Mouse (Mus musculus) lung, postnatal 10 days (tissue): ENCODE data around the gene Nfe2l3.
A peak's percentile ranks its signal among the peaks of the same experiment; 100 is the strongest.
"Not testable (repeated sequence)": the region's sequence is repeated elsewhere in the genome, so short reads cannot be mapped to it uniquely, and the experiment has no call there.

Experiments
- DNase-seq: peaks from one replicate; pipeline ENCODE4 v3.0.0; 2021

Gene Nfe2l3

DNA sequence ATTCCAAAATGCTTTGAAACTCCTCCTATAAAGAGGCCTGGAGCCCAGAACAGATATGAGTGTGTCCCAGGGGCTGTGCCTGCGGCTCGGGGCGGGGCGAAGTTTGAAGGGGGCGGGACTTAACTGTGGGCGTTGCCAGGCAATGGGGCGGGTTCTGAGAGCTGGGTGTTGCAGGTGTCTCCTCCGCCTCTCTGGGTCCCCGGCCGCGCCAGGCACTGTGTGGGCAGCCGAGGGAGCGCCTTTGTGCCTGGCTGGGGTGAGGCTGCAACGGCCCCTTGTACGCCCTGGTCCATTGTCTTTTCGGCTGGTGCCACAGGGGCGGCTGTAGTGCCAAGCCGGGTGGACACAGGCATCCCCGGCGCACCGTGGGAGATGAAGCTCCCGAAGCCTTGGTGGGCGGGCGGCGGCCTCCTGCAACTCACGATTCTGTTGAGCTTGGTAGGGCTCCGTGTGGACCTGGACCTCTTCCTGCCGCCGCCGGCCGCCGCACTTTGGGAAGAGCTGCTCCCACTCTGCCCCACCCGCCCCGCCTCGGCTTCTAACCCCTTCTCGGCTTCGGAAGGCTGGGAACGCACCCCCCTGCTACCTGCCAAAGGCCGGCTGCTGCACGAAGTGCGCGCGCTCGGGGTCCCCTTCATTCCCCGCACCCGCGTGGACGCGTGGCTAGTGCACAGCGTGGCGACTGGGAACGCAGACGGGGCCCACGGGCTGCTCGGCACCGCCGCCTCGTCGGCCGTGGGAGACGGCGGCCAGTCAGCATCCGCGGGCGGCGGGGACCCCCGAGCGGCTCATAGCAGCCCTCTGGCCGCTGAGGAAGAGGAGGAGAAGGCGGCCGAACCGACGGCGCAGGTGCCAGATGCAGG, at the start of gene Nfe2l3:
Nfe2l3 (plus strand) TSS at position 136 of the 863 bp plus-strand sequence.
- DNase-seq: peak; percentile 68

DNA sequence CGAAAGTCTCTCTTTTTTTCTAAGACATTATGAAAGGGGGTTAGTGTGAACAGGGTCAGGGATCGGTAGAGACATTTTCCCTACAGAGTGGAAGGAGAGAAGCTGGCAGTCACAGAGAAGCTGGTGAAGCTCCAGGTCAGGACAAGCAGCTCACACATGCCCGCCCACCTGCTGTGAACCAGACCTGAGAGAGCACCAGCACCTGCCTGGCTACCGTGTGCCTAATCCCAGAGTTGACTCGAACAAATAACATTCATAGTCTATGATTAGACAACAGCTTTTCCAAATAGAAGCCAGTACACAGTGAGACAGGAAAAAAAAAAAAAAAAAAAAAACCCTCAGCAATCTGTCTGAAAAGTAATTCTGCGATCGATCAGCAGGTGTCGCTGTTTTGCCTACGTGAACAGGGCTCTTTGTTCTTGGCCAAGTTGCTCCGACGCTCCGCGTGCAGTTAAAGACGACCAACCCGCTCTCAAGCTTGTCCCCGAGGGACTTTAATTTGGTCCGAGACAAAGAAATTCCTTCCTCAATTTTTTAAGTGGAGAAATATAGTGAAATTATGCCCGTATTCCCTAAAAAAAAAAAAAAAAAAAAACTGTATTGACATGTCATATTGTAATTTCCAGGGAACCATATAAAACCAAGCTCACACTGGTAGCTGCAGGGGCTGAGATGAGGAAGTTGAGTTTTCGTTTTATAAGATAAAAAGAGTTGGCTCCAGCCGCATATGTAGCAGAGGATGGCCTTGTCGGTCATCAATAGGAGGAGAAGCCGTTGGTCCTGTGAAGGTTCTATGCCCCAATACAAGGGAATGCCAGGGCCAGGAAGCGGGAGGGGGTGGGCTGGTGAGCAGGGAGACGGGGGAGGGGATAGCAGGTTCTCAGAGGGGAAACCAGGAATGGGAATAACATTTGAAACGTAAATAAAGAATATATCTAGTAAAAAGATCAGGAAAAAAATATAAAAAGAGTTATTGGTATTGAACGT, 48.4 kb upstream of the Nfe2l3 start:
- peak; percentile 94 for DNase-seq

DNA sequence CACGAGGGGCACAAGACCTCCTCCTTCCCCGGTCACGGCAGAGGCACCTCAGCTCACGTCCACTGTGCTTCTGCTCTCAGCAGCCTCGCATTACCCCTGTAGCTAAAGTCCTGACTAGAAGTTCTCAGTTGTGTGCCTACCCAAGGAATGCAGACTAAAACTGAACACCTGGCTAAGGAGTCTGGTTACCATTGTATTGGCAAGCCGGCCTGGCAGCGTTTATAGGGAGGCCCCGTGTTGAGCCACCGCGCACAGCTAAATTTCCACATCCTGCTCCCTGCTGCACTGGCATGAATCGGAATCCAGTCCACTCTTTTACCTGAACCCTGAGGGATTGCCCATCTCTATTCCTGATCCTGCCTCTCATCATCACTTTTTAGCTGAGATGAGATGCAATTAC, 42.0 kb upstream of the Nfe2l3 start:
- no peak for DNase-seq

DNA sequence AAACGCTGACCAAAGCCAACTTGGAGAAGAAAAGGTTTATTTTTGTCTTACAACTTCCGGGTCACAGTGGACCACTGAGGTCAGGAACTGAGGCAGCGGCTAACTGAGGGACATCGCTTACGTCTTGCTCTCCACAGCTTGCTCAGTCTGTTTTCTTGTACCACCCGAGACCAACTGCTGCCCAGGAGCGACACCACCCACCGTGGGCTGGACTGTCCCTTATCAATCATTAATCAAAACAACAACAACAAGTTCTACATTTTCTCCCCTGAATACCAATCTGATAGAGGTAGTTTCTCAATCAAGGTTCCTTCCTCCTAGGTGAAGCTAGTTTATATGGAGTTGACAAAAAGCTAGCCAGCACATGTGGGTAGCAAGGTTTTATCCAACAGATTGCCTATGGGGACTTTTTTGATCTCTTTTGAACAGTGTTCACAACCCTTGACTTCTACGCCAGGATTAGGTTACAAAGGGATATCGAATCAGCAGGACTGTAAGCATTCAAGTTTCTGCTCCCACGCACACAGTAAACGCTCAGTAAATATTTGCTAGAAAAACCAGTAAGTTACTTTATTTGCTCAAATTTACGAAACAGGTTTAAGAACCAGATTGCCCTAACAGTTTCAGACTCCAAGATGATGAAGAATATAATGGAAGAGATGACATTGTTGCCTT, 40.5 kb upstream of the Nfe2l3 start:
- DNase-seq: no peak

DNA sequence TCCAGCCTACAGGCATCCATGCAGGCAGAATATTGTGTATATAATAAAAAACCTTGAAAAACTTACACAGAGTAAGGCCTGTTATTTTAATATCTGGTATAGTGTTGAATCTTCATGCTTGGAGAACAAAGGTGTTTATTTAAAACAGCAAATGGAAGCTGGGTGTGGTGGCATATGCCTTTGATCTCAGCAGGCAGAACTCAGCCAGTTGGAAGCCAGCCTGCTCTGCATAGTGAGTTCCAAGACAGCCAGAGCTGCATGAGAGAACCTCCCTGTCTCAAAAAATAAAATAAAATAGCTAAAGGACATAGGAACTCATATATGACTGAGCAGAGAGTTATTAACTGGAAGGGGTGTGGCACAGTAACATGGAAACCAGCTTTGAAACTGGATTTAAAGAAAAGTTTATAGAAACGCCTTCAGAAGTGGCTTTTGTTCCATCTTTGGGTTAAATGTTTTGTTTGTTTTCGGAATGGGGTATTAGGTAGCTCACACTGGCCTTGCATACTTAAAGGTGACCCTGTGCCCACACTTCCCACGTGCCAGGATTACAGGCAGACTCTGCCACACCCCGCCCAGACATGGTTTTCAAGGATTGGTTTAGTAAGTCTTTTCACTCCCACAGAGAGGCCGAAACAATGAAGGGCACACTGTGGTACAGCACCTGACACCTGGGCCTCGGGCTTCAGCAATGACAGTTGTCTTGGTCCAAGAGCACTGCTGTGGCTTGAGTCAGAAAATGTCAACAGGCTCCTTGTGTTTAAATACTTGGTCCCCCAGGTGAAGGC, 38.9 kb upstream of the Nfe2l3 start:
- DNase-seq: peak; percentile 71

DNA sequence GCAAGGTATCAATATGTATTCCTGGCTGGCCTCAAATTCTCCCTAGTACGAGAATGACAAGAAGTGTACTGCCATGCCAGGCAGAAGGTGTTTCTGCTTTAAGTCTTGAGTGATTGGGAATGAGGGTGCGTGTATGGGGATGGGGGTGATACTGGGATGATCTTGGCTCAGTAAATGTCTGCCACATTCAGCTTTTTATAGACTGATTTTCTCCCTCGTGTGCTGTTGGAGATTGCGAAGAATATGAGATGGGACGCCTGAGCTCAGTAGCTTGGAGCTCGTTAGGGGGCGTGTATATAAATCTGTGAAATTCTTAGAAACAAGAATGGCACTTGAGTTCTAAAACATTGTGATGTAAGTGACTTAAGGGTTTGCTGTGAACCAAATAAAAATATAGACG, 38.1 kb upstream of the Nfe2l3 start:
- DNase-seq: not testable (repeated sequence)

DNA sequence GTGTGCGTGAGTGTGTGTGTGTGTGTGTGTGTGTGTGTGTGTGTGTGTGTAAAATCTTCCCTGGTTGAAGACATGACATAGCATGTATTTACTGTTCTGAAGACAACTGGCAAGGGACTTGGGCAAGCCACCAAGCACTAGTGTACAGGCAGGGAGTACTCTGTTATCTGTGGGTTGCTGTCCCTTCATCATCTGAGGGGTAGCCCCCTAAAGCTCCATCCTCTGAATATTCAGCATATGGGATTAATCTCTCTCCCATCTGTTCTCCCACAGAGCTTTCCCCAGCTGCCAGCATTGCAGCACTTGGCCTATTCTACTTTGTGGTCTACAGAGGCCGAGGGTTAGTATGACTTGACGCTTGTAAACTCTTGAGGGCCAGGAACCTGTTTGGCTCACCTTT, 37.5 kb upstream of the Nfe2l3 start:
- not testable (repeated sequence) for DNase-seq

DNA sequence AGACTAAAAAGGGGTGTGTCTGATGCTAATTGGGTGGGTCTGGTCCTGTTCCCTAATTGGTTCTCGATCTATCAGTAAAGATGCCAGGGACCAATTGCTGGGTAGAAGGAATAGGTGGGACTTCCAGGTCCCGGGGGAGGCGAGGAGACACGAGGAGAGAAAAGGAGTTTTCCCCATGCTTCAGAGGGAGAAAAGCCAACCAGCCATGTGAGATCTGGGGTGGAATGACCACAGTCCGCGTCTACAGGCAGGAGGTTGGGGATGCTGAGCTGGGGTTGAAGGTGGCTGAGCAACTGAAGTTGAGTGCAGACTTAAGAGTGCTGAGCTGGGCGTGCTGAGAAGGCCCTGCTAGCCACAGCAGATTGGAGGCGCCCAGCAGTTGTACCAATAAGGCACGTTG, 37.0 kb upstream of the Nfe2l3 start:
- no peak for DNase-seq

DNA sequence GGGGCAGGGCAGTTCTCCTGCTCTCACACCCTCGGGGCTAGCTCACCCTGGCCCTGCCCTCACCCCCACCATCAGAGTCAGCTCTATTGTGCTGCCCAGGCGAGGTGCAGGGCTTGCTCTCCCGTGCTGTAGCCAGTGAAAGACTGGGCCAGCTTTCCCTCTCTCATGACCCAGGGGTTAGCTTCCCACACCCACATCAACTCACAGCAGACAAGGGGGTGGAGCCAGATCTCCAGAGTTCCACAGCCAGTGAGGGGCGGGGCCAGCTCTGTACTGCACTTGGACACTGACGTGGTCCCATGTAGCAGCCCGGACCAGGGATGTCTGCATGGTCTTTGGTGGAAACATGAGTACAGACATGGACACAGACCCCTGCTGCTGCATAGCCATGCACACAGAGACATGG, 33.4 kb upstream of the Nfe2l3 start:
- DNase-seq: peak; percentile 86

DNA sequence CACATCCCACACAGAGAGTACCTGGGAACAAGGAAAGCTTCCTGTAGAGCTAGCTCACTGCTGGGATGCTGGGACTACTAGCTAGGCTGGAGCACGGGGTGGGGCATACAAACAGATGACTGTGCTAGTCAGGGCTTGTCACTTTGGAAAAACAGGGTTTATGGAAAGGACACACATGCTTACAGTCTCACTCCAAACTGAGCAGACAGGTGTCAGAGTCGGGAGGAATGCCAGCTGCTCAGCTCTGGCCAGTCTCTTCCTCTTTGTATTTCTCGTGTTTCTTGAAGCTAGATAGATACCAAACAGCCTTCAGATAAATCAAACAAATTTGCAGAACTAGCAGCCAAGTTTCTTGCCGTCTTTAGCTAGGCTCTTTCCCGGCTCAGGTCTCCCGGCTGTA, 31.2 kb upstream of the Nfe2l3 start:
- DNase-seq: peak; percentile 22

DNA sequence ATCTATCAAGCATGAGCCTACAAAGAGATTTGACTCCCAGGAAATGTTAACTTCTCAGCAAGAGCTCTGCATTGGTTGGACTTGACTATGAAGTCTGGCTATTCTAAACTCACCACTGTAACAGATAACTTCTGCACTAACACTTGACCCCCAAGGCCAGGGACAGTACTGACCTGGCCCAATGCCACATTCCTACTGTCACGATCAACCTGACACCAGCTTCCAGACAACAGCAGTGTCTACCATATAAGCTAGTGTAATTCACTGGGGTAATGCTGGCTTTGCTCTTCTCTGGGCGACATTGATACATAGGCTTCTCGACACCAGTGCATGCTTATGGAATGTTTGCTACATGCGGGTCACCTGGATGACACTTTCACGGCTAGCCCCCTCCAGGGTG, 28.9 kb upstream of the Nfe2l3 start:
- DNase-seq: no peak

DNA sequence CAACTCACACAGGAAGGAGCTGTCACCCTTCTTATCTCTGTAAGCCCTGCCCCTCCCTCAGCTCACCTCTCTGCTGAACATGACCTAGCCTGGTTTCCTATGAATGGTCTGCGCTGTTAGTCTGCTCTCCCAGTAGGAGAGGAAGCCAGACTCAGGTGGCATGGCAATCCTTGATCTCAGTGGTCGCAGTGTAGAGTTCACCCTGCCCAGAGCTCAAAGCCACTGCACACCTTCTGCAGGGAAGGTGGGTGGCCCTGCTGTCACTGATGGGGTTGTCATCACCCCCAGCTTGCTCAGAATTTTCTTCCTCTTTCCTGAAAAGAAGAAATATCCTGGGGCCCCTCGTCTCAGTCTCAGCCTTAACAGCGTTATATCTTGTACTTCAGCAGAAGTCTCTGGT, 28.0 kb upstream of the Nfe2l3 start:
- DNase-seq: no peak

DNA sequence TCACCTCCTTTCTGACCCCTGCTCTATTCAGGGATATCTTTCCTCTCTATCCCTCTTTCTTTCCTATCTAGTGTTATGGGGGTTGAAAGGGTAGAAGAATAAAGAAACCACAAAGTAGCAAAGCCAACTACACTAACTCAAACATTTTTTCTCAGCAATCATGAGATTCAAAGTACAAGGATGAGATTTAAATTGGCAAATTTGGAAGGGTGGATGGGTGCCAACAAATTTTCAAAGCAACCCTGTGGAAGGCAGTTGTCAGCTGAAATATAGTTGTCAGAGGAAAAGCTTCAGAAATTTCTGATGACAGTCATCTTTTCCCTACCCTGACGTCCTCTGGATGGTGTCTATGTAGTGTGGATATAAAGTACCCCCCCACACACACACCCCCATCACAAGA, 16.0 kb upstream of the Nfe2l3 start:
- peak; percentile 44 for DNase-seq

DNA sequence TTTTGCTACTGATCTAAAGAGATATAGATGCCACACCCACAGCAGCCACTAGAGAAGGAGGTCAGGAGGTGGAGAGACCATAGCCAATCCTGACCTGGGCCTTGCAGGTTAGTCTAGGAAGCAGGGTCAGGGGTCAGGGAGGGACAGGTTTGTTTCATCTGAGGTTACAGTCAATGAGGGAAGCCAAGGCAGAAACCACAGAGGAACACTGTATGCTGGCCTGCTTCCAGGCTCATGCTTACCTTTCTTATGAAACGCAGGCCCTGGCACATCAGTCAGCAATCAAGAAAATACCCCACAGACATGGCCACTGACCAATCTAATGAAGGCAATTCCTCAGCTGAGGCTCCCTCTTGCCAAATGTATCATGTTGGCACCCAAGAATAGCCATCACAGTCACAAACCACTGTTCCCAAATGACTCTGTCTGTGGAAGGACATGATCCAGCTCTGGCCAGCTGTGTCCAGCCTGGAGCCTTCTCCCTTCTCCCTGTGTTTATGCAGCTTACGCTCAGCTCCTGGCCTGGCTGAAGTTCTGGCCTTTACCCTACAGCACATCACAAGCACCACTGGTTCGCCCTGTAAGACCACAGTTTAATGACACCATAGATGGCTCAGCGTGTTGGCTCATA, 15.0 kb upstream of the Nfe2l3 start:
- DNase-seq: peak; percentile 24

DNA sequence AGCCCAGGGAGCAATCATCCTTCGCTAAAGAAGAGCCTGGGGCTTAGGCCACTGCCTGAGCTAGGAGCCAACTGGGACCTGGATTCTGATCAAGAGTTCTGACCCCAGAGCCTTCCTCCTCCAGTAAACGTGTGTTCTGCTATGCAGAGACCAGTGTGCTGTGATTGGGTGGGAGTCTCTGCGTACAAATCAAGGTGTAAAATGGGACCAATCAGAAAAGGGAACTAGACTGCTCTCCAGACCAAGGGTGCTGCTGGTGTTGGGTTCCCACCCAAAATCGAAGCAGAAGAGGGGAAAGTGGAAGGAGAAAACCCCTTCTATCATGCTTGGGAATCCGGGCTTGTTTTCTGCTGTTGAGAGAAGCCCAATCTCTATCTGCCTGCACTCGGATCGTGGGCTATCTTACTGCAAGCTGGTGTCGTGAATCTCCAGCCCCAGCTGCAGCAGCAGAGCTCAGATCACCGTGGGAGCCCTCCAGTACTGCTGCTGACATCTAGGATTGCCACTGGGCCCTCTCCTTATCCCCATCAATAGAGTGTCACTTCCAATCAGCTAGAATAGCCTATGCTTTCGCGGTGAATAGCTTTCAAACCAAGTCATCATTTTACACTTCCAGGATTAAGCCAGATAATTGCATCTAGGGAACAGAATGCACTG, 8.9 kb upstream of the Nfe2l3 start:
- DNase-seq: no peak

DNA sequence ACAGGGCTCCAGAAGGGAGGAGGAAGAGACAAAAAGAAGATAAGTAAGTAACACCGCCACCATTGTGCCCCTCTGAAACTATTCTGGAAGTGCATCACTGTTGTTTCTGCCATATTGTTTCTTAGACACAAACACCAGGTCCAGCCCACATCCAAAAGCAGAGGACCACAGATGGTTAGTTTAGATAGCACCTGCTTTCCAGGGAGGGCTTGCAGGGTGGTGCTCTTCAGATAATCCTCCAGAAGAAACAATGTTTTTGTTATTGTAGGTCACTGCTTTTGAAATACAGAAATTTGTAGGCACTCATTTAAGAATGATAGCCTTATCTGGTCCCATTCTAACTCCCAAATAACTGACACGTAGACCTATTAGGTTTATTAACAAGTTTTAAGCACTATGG, 7.9 kb upstream of the Nfe2l3 start:
- no peak for DNase-seq

DNA sequence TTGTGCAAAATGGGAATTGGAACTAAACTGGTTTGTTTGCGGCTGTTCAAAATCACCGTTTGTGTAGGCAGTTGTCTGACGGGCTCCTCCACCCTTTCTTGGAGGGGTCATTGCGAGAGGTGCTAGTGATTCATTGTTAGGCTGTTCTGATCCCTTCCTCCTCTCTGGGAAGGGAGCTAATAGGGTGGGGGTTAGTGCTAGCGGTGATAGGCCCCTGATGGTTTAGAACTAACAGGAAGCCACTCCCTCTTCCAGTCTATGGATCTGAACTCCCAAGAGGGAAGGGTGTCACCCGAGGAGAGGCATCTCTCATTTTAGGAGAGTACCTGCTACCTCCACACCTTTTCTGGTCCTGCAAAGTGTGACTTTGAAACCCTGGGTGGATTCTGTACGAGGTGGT, 1.8 kb downstream of the Nfe2l3 start:
- no peak for DNase-seq

DNA sequence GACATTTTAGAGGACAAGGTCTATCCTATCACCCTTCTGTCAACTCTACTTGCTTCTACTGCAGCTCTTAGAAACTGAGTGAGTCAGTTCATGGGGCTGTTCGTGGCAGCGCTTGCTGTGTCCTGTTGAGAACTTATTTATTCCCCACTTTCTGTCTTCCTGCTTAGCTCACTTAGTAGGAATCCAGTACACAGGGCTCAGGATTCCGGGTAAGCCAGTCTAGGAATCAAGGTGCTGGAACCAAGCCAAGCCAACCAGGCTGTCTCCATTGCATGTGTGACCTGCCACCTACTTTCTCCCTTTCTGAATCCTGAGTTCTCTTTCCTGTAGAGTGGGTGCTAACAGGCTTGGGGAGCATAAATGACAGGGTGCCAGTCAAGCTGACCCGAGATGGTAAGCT, 5.2 kb downstream of the Nfe2l3 start:
- peak; percentile 34 for DNase-seq

DNA sequence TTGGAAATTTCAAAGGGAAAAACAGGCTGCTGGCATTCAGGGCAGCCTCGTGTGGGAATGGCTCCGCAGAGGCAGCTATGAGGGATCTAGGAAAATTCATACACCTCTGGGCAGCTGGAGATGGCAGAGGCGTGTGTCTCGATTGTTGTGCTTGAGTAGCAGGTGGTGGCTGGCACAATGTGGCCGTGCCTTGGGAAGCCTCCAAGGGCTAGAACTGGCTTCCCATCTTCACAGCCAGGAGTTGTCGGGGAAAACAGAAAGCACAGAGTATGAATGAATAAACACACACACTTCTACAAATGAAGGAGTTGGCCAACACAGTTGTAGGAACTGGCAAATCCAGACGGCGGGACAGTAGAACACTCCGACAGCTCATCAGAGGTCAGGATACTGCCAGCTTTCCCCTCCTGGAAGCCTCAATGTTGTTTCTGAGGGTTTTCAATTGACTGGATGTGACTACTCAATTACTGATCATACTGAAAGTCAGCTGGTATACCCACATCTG, 6.4 kb downstream of the Nfe2l3 start:
- no peak for DNase-seq

DNA sequence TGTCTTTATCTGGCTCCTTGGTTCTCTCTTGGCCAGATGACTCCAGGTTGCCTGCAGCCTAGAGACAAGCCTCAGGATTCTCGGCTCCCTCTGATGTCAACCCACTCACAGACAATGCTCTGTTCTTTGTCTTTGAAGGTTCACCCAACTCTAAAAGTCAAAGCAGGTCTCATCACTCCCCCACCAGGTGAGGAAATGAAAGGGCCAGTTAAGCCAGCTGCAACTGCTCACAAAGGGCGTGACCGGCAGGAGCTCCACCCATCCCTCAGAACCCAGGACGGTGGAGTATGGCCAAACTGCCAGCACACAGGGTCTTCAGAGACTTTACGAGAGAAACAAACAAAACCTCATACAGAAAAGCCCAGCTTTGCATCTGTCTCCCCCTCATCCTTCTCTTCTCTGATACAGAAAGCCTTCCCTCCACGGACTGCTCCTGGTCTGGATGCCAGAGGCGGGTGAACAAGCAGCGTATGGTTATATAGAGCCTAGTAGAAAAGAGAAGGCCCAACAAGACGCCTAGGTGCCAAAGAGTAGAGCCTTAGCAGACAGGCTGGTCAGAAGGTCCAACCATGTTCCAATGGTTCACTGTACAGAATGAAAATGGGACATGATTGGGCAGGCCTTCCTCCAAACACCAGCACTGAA, 9.8 kb downstream of the Nfe2l3 start:
- DNase-seq: no peak
